Mouse (Mus musculus) heart, embryonic 14.5 days (tissue): ENCODE data around the gene Pfkfb1. TPM values are rescaled to one million over a fixed set of nuclear protein-coding genes. Genes with fewer than 3 reads are reported as not detected.

Source experiments
- ATAC-seq: fragments of 200-750 bp; cut with Nextera tagmentation; 2 replicates; pipeline ENCODE4 v1.8.0; 2017; ENCODE audit warnings: low read depth, moderate TSS enrichment; ENCODE audit not compliant: insufficient number of reproducible peaks, insufficient read depth, low FRiP score
- H3K27ac ChIP-seq, 2 experiments: fragments of 200-500 bp in 1 of 2; fragments of 300-500 bp in 1 of 2; sonication (generic) in 1 of 2; replicated peaks in 1 of 2; 2 replicates each; pipeline ENCODE4 v1.5.1; 2012 to 2014; ENCODE audit warnings: low read depth in 2 of 2, low read length in 2 of 2, control low read depth in 1 of 2, mild to moderate bottlenecking in 1 of 2, mixed read lengths in 1 of 2; ENCODE audit not compliant: control insufficient read depth in 1 of 2, insufficient read depth in 1 of 2
- H3K27me3 ChIP-seq: fragments of 300-500 bp; sonication (generic); 2 replicates; pipeline ENCODE4 v1.6.1; 2014; ENCODE audit warnings: mild to moderate bottlenecking, low read length, control low read depth; ENCODE audit not compliant: control insufficient read depth, insufficient read depth
- H3K36me3 ChIP-seq: fragments of 300-500 bp; sonication (generic); 2 replicates; pipeline ENCODE4 v1.6.1; 2014; ENCODE audit warnings: mild to moderate bottlenecking, control low read depth, low read length, mixed read lengths; ENCODE audit not compliant: control insufficient read depth, insufficient read depth
- H3K4me1 ChIP-seq, 2 experiments: fragments of 200-500 bp in 1 of 2; fragments of 300-500 bp in 1 of 2; sonication (generic) in 1 of 2; 2 replicates each; pipeline ENCODE4 v1.6.1; 2012 to 2014; ENCODE audit warnings: low read length in 2 of 2, control low read depth in 1 of 2, mixed read lengths in 1 of 2; ENCODE audit not compliant: control insufficient read depth in 2 of 2, insufficient read depth in 2 of 2
- H3K4me2 ChIP-seq: fragments of 300-500 bp; sonication (generic); 2 replicates; pipeline ENCODE4 v1.6.1; 2014; ENCODE audit warnings: mild to moderate bottlenecking, low read length
- H3K4me3 ChIP-seq, 2 experiments: fragments of 200-500 bp in 1 of 2; fragments of 300-500 bp in 1 of 2; sonication (generic) in 1 of 2; 2 replicates each; pipeline ENCODE4 v1.5.1; 2012 to 2014; ENCODE audit warnings: low read length in 2 of 2, mild to moderate bottlenecking in 2 of 2, control low read depth in 1 of 2, low read depth in 1 of 2, moderate library complexity in 1 of 2; ENCODE audit not compliant: control insufficient read depth in 1 of 2, insufficient read depth in 1 of 2
- H3K9ac ChIP-seq: fragments of 300-500 bp; sonication (generic); 2 replicates; pipeline ENCODE4 v1.6.1; 2014; ENCODE audit warnings: mild to moderate bottlenecking, low read length
- H3K9me3 ChIP-seq: fragments of 300-500 bp; sonication (generic); 2 replicates; pipeline ENCODE4 v1.6.1; 2016; ENCODE audit warnings: low read length, control low read depth; ENCODE audit not compliant: control insufficient read depth
- WGBS: fragments of 180-500 bp; shearing (Covaris S2); extraction: QIAGEN DNeasy Blood & Tissue Kit; methylation state at CpG from one replicate; pipeline ENCODE4 v1.1.7; 2014; 5-methylcytosine and 5-hydroxymethylcytosine counted together
- polyA plus RNA-seq: library from polyadenylated mRNA; unstranded; fragments of >200 nt; fragmentation: Nextera tagmentation; extraction: Ambion mirVana; gene quantifications from 2 replicates; pipeline ENCODE4 v1.2.1, GENCODE M21; 2014

Pfkfb1 gene
- polyA plus RNA-seq, 1 experiment from 2014 or later = 5.1 TPM

GRCm38 (mm10) chrX:150598882-150599281 is 10.9 kb downstream of the Pfkfb1 start:
- H3K27ac ChIP-seq = no peak overlapping the region
- ATAC-seq = no peak
- no peak overlapping the region for H3K4me3 ChIP-seq
- H3K4me1 ChIP-seq = no peaks in the 10 kb centered on the region
- no peaks in the 10 kb centered on the region for H3K36me3 ChIP-seq
- H3K9ac ChIP-seq = no peak overlapping the region
- WGBS = 79% methylated on average over 2 of the region's 2 CpGs
- H3K4me2 ChIP-seq = no peak overlapping the region
- no peaks in the 10 kb centered on the region for H3K27me3 ChIP-seq
- no peaks in the 10 kb centered on the region for H3K9me3 ChIP-seq

- Histone ChIP-seq H3K9me3 (no peaks in the 10 kb centered on the region), H3K36me3 (no peaks in the 10 kb centered on the region), H3K4me3 (no peak overlapping the region), H3K27me3 (no peaks in the 10 kb centered on the region), H3K4me1 (no peaks in the 10 kb centered on the region), H3K4me2 (no peak overlapping the region), H3K9ac (no peak overlapping the region), H3K27ac (no peak overlapping the region)
- ATAC-seq = no peak
- WGBS = 40% methylated on average over 1 of the region's 1 CpGs
These were observed 48.4 kb downstream of the Pfkfb1 start for GRCm38 (mm10) chrX:150636421-150636820.

- Histone ChIP-seq H3K4me3 (peak overlapping the region; percentile 54 to 66), H3K9ac (peak overlapping the region; percentile 70), H3K27me3 (no peaks in the 10 kb centered on the region), H3K27ac (no peak overlapping the region), H3K36me3 (peaks cover 29% of the 10 kb centered on the region; the same call in 1 of the 2 replicates), H3K4me2 (peak overlapping the region; percentile 65), H3K9me3 (no peaks in the 10 kb centered on the region), H3K4me1 (no peaks in the 10 kb centered on the region)
- ATAC-seq = 0 out of 2 replicates have a peak, but pooled peaks have one; percentile 13
- WGBS = 40% methylated on average over 34 of the region's 44 CpGs
These were observed 68.3 kb downstream of the Pfkfb1 start for GRCm38 (mm10) chrX:150656122-150656907.

GRCm38 (mm10) chrX:150656908-150657796 is 69.1 kb downstream of the Pfkfb1 start, which contains the start of gene Tro:
Gene Tro (minus strand): TSS chrX:150657583.
- H3K4me2 ChIP-seq = peak within 1 kb of the TSS; percentile 65
- H3K9me3 ChIP-seq = no peaks in the 10 kb centered on the region
- peak; percentile 54 for ATAC-seq
- no peaks in the 10 kb centered on the region for H3K27me3 ChIP-seq
- H3K4me3 ChIP-seq = peak within 1 kb of the TSS; percentile 54 to 66
- peak within 1 kb of the TSS; percentile 70 for H3K9ac ChIP-seq
- no peaks in the 10 kb centered on the region for H3K4me1 ChIP-seq
- WGBS = 29% methylated on average over 37 of the region's 37 CpGs
- peaks cover 21% of the 10 kb centered on the region; the same call in 1 of the 2 replicates for H3K36me3 ChIP-seq
- peak within 1 kb of the TSS in 1 of 2 experiments; percentile 33; a peak in 1 of 4 replicates for H3K27ac ChIP-seq

GRCm38 (mm10) chrX:150657797-150658118 is 69.7 kb downstream of the Pfkfb1 start:
- H3K36me3 ChIP-seq = peaks cover 19% of the 10 kb centered on the region; the same call in 1 of the 2 replicates
- no peaks in the 10 kb centered on the region for H3K27me3 ChIP-seq
- peak overlapping the region in 1 of 2 experiments; percentile 54; a peak in 2 of 4 replicates for H3K4me3 ChIP-seq
- no peak overlapping the region for H3K27ac ChIP-seq
- no peaks in the 10 kb centered on the region for H3K9me3 ChIP-seq
- H3K9ac ChIP-seq = peak overlapping the region; percentile 70
- peak overlapping the region; percentile 65 for H3K4me2 ChIP-seq
- no peak for ATAC-seq
- no peaks in the 10 kb centered on the region for H3K4me1 ChIP-seq
- 36% methylated on average over 3 of the region's 3 CpGs for WGBS

GRCm38 (mm10) chrX:150662809-150663208 is 74.8 kb downstream of the Pfkfb1 start:
- Histone ChIP-seq H3K27ac (no peak overlapping the region), H3K9me3 (no peaks in the 10 kb centered on the region), H3K4me2 (no peak overlapping the region), H3K9ac (no peak overlapping the region), H3K4me1 (no peaks in the 10 kb centered on the region), H3K27me3 (no peaks in the 10 kb centered on the region), H3K36me3 (no peaks in the 10 kb centered on the region), H3K4me3 (no peak overlapping the region)
- no peak for ATAC-seq
- WGBS = 24% methylated on average over 4 of the region's 4 CpGs

- H3K4me1 ChIP-seq = no peaks in the 10 kb centered on the region
- no peaks in the 10 kb centered on the region for H3K27me3 ChIP-seq
- no peak overlapping the region for H3K27ac ChIP-seq
- no peak overlapping the region for H3K9ac ChIP-seq
- H3K9me3 ChIP-seq = no peaks in the 10 kb centered on the region
- H3K4me2 ChIP-seq = no peak overlapping the region
- H3K4me3 ChIP-seq = no peak overlapping the region
- no peaks in the 10 kb centered on the region for H3K36me3 ChIP-seq
- 41% methylated on average over 1 of the region's 1 CpGs for WGBS
- no peak for ATAC-seq
These were observed 89.5 kb downstream of the Pfkfb1 start for GRCm38 (mm10) chrX:150677505-150677904.
